Mouse (Mus musculus) liver, embryonic 14.5 days (tissue): ENCODE data around the gene Gpr142.

Experiments used
- CTCF ChIP-seq: IDR thresholded peaks from 2 replicates; pipeline ENCODE4 v1.5.1; 2016; ENCODE audit warnings: antibody characterized with exemption, low read depth, control low read depth
- EP300 ChIP-seq: IDR thresholded peaks from 2 replicates; pipeline ENCODE4 v1.6.1; 2016; ENCODE audit warnings: antibody characterized with exemption, low read depth

GRCm38 (mm10) chr11:114797176-114797575, 1.5 kb upstream of the Gpr142 start:
- TF ChIP-seq EP300 = no peak
- no peak for TF ChIP-seq CTCF
